Mouse (Mus musculus) kidney, postnatal 0 days (tissue): ENCODE results near the gene Krt13. TPM values are rescaled to one million over a fixed set of nuclear protein-coding genes. Genes with fewer than 3 reads are reported as not detected.

ENCODE experiments used
- ATAC-seq: fragments of 200-750 bp; cut with Nextera tagmentation; replicated peaks from 2 replicates; pipeline ENCODE4 v1.8.0; 2017; ENCODE audit warnings: low read depth, moderate number of reproducible peaks, moderate TSS enrichment, moderate library complexity; ENCODE audit not compliant: low FRiP score
- DNase-seq: peaks from one replicate; pipeline ENCODE4 v3.0.0-alpha.2; 2016; ENCODE audit warnings: low spot score
- H3K27ac ChIP-seq: fragments of 300-500 bp; sonication (generic); 2 replicates; pipeline ENCODE4 v1.5.1; 2014; ENCODE audit warnings: mild to moderate bottlenecking
- H3K27me3 ChIP-seq: fragments of 300-500 bp; sonication (generic); 2 replicates; pipeline ENCODE4 v1.6.1; 2014; ENCODE audit warnings: low read length, mixed read lengths; ENCODE audit not compliant: insufficient read depth
- H3K36me3 ChIP-seq: fragments of 300-500 bp; sonication (generic); 2 replicates; pipeline ENCODE4 v1.6.1; 2014; ENCODE audit warnings: low read length, mixed read lengths; ENCODE audit not compliant: insufficient read depth
- H3K4me1 ChIP-seq: fragments of 300-500 bp; sonication (generic); replicated peaks from 2 replicates; pipeline ENCODE4 v1.6.1; 2014; ENCODE audit warnings: antibody characterized with exemption, low read length, mixed read lengths; ENCODE audit not compliant: insufficient read depth
- H3K4me2 ChIP-seq: fragments of 300-500 bp; sonication (generic); 2 replicates; pipeline ENCODE4 v1.6.1; 2014; ENCODE audit warnings: mild to moderate bottlenecking, low read length, moderate library complexity, mixed read lengths
- H3K4me3 ChIP-seq: fragments of 300-500 bp; sonication (generic); replicated peaks from 2 replicates; pipeline ENCODE4 v1.5.1; 2014; ENCODE audit warnings: low read depth, low read length
- H3K9ac ChIP-seq: fragments of 300-500 bp; sonication (generic); 2 replicates; pipeline ENCODE4 v1.6.1; 2014; ENCODE audit warnings: low read depth, low read length
- H3K9me3 ChIP-seq: fragments of 300-500 bp; sonication (generic); replicated peaks from 2 replicates; pipeline ENCODE4 v1.6.1; 2016; ENCODE audit warnings: low read length, inconsistent platforms, mixed read lengths
- CTCF ChIP-seq: IDR thresholded peaks from 2 replicates; pipeline ENCODE4 v1.5.1; 2016; ENCODE audit warnings: antibody characterized with exemption, low read depth, mild to moderate bottlenecking, moderate library complexity
- WGBS: fragments of 180-500 bp; shearing (Covaris S2); extraction: QIAGEN DNeasy Blood & Tissue Kit; methylation state at CpG from one replicate; pipeline ENCODE4 v1.1.7; 2014; 5-methylcytosine and 5-hydroxymethylcytosine counted together
- polyA plus RNA-seq: library from polyadenylated mRNA; unstranded; fragments of >200 nt; fragmentation: Nextera tagmentation; extraction: Ambion mirVana; gene quantifications from 2 replicates; pipeline ENCODE4 v1.2.1, GENCODE M21; 2015

Gene Krt13
- polyA plus RNA-seq, 1 experiment from 2014 or later, result 0.08 TPM

DNA sequence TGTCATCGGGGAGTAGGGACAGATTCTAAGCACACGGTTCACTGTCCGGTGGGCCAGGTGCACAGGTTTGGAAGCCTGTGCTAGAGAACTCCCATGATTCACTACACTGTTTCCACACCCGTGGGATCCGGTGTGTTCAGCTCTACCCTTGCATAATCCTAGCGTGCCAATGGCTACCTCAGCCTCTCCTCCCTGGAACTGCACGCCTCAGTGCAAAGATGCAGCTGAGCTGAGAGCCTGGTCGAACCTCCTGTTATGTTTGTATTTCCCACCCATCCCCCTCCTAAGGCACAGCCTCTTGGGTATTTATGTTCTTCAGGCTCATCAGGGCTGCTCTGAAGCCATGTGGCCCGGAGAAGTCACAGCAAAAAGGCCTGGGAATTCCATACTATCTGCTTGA lies 23.5 kb downstream of the Krt13 start:
- no peak for TF ChIP-seq CTCF

DNA sequence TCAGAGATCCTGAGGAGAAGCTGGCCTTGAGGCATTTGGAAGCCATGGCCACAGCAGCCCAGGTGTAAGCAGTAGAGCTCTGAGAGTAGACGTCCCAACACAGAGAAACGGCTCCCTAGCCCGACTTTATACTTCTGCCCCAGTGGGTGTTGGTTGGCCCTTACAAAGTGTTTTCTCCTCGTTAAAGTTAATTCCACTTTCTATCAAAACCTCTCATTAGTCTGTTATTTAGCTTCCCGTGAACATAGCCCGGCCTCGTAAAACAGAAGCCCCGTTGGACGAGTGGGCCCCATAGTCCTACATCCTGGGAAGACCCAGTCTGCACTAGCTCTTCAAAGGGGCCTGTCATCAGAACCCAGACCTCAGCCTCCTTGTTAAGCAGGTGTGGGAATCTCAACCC lies 25.2 kb downstream of the Krt13 start, which contains the start of gene Krt35:
TSS of gene Krt35 (minus strand) at position 101 of the 400 bp plus-strand sequence.
- Histone ChIP-seq H3K4me1 (0 out of 2 replicates have a peak, but pooled peaks cover 4% of the 10 kb centered on the region), H3K9ac (no peak within 1 kb of the TSS), H3K36me3 (no peaks in the 10 kb centered on the region), H3K27ac (no peak within 1 kb of the TSS), H3K9me3 (no peaks in the 10 kb centered on the region), H3K27me3 (no peaks in the 10 kb centered on the region), H3K4me3 (no peak within 1 kb of the TSS), H3K4me2 (no peak within 1 kb of the TSS)
- no peak for TF ChIP-seq CTCF
- ATAC-seq (no peak), DNase-seq (no peak)
- 59% methylated on average over 9 of the region's 9 CpGs for WGBS

More for the DNA sequence above, 23.5 kb downstream of the Krt13 start:
- H3K27ac ChIP-seq, result no peak overlapping the region
- no peak overlapping the region for H3K4me3 ChIP-seq
- no peaks in the 10 kb centered on the region for H3K9me3 ChIP-seq
- DNase-seq (peak; percentile 66), ATAC-seq (peak; percentile 81)
- WGBS, result 29% methylated on average over 9 of the region's 9 CpGs
- H3K4me2 ChIP-seq, result no peak overlapping the region
- 0 out of 2 replicates have a peak, but pooled peaks cover 4% of the 10 kb centered on the region for H3K4me1 ChIP-seq
- H3K27me3 ChIP-seq, result no peaks in the 10 kb centered on the region
- no peaks in the 10 kb centered on the region for H3K36me3 ChIP-seq
- no peak overlapping the region for H3K9ac ChIP-seq

DNA sequence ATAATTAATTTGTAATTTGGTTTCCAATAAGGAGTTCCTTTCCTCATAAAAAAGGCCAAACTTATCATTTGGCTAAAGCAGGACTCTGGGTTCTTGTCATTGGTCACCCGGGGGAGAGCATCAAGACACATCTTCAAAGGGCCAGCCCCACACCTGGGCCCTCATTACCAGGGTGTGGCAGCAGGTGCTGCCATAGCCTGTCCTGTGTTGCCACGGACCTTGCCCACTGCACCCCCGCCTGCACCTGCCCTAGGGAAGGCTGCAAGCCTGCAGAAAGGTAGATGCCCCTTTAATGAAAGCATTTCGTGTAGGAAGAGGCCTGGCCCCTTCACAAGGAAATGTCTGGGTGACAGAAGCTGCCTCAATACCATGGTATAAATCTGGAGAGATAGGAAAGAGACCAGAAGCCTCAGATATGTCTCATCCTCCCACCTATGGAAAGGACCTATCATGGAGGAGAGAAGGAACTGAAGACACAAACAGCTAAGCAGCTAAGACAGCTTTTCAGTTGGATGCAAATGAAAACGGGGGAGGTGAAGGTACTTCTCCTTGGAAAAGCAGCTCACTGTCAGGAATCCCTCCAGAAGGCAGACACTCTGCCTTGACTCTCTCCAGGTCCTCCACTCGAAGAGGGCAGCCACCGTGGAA lies 32.9 kb downstream of the Krt13 start:
- 55% methylated on average over 7 of the region's 7 CpGs for WGBS
- no peak for TF ChIP-seq CTCF
- ATAC-seq, result no peak

DNA sequence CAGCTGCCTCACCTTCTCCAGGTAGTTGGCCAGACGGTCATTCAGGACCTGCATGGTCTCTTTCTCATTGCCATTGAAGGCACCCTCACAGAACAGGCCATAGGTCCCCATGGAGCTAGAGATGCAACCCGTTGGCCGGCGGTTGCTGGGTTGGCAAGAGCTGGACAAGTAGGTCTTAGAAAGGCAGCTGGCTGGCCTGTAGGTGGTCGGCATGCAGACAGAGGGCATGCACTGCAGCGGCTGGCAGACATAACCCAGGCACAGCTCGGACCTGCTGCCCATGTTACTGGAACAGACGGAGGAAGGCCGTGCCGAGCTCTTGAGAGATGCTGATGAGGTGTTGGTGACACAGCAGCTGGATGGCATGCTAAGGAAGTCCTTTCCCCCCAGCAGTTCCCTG lies 33.5 kb downstream of the Krt13 start, which contains the start of gene Krt32:
TSS of gene Krt32 (minus strand) at position 366 of the 400 bp plus-strand sequence.
- no peaks in the 10 kb centered on the region for H3K27me3 ChIP-seq
- H3K27ac ChIP-seq, result no peak within 1 kb of the TSS
- no peaks in the 10 kb centered on the region for H3K36me3 ChIP-seq
- H3K9me3 ChIP-seq, result no peaks in the 10 kb centered on the region
- ATAC-seq, result no peak
- DNase-seq, result no peak
- no peaks in the 10 kb centered on the region for H3K4me1 ChIP-seq
- TF ChIP-seq CTCF, result no peak
- H3K9ac ChIP-seq, result no peak within 1 kb of the TSS
- no peak within 1 kb of the TSS for H3K4me2 ChIP-seq
- WGBS, result 94% methylated on average over 10 of the region's 10 CpGs
- no peak within 1 kb of the TSS for H3K4me3 ChIP-seq

More for the DNA sequence above, 32.9 kb downstream of the Krt13 start:
- H3K9ac ChIP-seq, result no peak overlapping the region
- H3K4me3 ChIP-seq, result no peak overlapping the region
- H3K27me3 ChIP-seq, result no peaks in the 10 kb centered on the region
- DNase-seq, result no peak
- no peaks in the 10 kb centered on the region for H3K9me3 ChIP-seq
- no peak overlapping the region for H3K4me2 ChIP-seq
- no peak overlapping the region for H3K27ac ChIP-seq
- H3K4me1 ChIP-seq, result no peaks in the 10 kb centered on the region
- H3K36me3 ChIP-seq, result no peaks in the 10 kb centered on the region

DNA sequence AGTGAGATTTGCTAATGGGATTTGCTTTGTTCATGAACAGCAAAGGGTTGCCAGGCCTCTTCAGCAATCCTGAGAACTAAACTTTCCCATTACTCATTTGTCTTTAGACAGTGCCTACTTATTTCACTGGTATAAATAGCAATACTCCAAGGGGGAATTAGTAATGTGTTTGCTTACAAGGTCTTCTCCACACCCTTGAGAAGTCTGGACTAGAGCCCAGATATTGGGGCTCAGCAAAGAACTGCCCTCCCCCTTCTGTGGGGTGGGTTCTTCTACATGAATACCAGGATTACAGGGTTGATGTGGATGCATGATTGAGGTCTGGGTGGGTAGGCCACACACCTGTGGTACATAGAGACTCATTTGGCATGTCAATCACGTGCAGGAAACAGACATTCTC lies 47.5 kb downstream of the Krt13 start:
- no peak overlapping the region for H3K4me3 ChIP-seq
- no peaks in the 10 kb centered on the region for H3K9me3 ChIP-seq
- TF ChIP-seq CTCF, result no peak
- H3K4me1 ChIP-seq, result no peaks in the 10 kb centered on the region
- no peak overlapping the region for H3K4me2 ChIP-seq
- no peaks in the 10 kb centered on the region for H3K36me3 ChIP-seq
- H3K27me3 ChIP-seq, result no peaks in the 10 kb centered on the region
- WGBS, result 75% methylated on average over 1 of the region's 1 CpGs
- DNase-seq (no peak), ATAC-seq (no peak)
- H3K27ac ChIP-seq, result no peak overlapping the region
- no peak overlapping the region for H3K9ac ChIP-seq

Other genes with a start within 250 kb of the Krt13 start
- not detected in 2 replicates for gene Krtap9-1, start 248.2 kb downstream of the Krt13 start, polyA plus RNA-seq
- not detected in 2 replicates for gene Gm11567, start 242.4 kb downstream of the Krt13 start, polyA plus RNA-seq
- gene Krtap31-1, start 213.6 kb downstream of the Krt13 start, polyA plus RNA-seq, result not detected in 2 replicates
- not detected in 2 replicates for gene Gm11565, start 206.8 kb downstream of the Krt13 start, polyA plus RNA-seq
- not detected in 2 replicates for gene Krtap31-2, start 185.3 kb downstream of the Krt13 start, polyA plus RNA-seq
- gene Krtap9-5, start 173.1 kb downstream of the Krt13 start, polyA plus RNA-seq, result not detected in 2 replicates
- gene Krtap29-1, start 142.5 kb downstream of the Krt13 start, polyA plus RNA-seq, result not detected in 2 replicates
- not detected in 2 replicates for gene Krtap16-1, start 135.0 kb downstream of the Krt13 start, polyA plus RNA-seq
- not detected in 2 replicates for gene Krtap17-1, start 127.6 kb downstream of the Krt13 start, polyA plus RNA-seq
- not detected in 2 replicates for gene Krt33a, start 105.4 kb downstream of the Krt13 start, polyA plus RNA-seq
- gene Krt33b, start 91.7 kb downstream of the Krt13 start, polyA plus RNA-seq, result not detected in 2 replicates
- gene Krt34, start 80.0 kb downstream of the Krt13 start, polyA plus RNA-seq, result not detected in 2 replicates
- not detected in 2 replicates for gene Krt31, start 71.0 kb downstream of the Krt13 start, polyA plus RNA-seq
- gene Krt32, start 33.3 kb downstream of the Krt13 start, polyA plus RNA-seq, result not detected in 2 replicates
- gene Krt35, start 25.3 kb downstream of the Krt13 start, polyA plus RNA-seq, result not detected in 2 replicates
- gene Krt36, start 15.9 kb downstream of the Krt13 start, polyA plus RNA-seq, result 0.78 and 1.2 TPM in 2 replicates
- gene Krt15, start 14.4 kb upstream of the Krt13 start, polyA plus RNA-seq, result 2.9 and 3.0 TPM in 2 replicates
- gene Krt19, start 27.1 kb upstream of the Krt13 start, polyA plus RNA-seq, result 90.5 and 94.0 TPM in 2 replicates
- gene Krt9, start 71.7 kb upstream of the Krt13 start, polyA plus RNA-seq, result not detected in 2 replicates
- 2.7 and 4.3 TPM in 2 replicates for gene Krt14, start 86.0 kb upstream of the Krt13 start, polyA plus RNA-seq
- not detected in 2 replicates for gene Krt16, start 127.3 kb upstream of the Krt13 start, polyA plus RNA-seq
- gene Krt17, start 139.5 kb upstream of the Krt13 start, polyA plus RNA-seq, result 0.12 and 0.17 TPM in 2 replicates
- not detected in 2 replicates for gene Krt42, start 148.3 kb upstream of the Krt13 start, polyA plus RNA-seq
- 1,736 and 1,746 TPM in 2 replicates for gene Eif1, start 198.3 kb upstream of the Krt13 start, polyA plus RNA-seq
- gene Gast, start 212.8 kb upstream of the Krt13 start, polyA plus RNA-seq, result not detected in 2 replicates
- 13.8 and 15.7 TPM in 2 replicates for gene Hap1, start 234.6 kb upstream of the Krt13 start, polyA plus RNA-seq